Mouse (Mus musculus) heart, embryonic 13.5 days (tissue): ENCODE data around the gene Gm15737. TPM values are rescaled to one million over a fixed set of nuclear protein-coding genes. Genes with fewer than 3 reads are reported as not detected.
A peak's percentile ranks its signal among the peaks of the same experiment; 100 is the strongest.

Source experiments
- ATAC-seq: fragments of 200-750 bp; cut with Nextera tagmentation; 2 replicates; pipeline ENCODE4 v1.8.0; 2017; ENCODE audit warnings: moderate TSS enrichment; ENCODE audit not compliant: insufficient number of reproducible peaks, low FRiP score, low TSS enrichment; ENCODE audit errors: extremely low read depth
- H3K27ac ChIP-seq: fragments of 300-500 bp; sonication (generic); replicated peaks from 2 replicates; pipeline ENCODE4 v1.5.1; 2015; ENCODE audit warnings: moderate library complexity, mild to moderate bottlenecking, inconsistent platforms
- H3K27me3 ChIP-seq: fragments of 300-500 bp; sonication (generic); replicated peaks from 2 replicates; pipeline ENCODE4 v1.6.1; 2015; ENCODE audit warnings: mild to moderate bottlenecking, inconsistent platforms
- H3K36me3 ChIP-seq: fragments of 300-500 bp; sonication (generic); 2 replicates; pipeline ENCODE4 v1.6.1; 2015; ENCODE audit warnings: mild to moderate bottlenecking, inconsistent platforms
- H3K4me1 ChIP-seq: fragments of 300-500 bp; sonication (generic); 2 replicates; pipeline ENCODE4 v1.6.1; 2015; ENCODE audit warnings: inconsistent platforms
- H3K4me2 ChIP-seq: fragments of 300-500 bp; sonication (generic); 2 replicates; pipeline ENCODE4 v1.6.1; 2015; ENCODE audit warnings: inconsistent platforms, mild to moderate bottlenecking, moderate library complexity
- H3K4me3 ChIP-seq: fragments of 300-500 bp; sonication (generic); 2 replicates; pipeline ENCODE4 v1.5.1; 2015; ENCODE audit warnings: moderate library complexity, mild to moderate bottlenecking, inconsistent platforms
- H3K9ac ChIP-seq: fragments of 300-500 bp; sonication (generic); 2 replicates; pipeline ENCODE4 v1.6.1; 2015; ENCODE audit warnings: inconsistent platforms, mild to moderate bottlenecking, moderate library complexity
- H3K9me3 ChIP-seq: fragments of 300-500 bp; sonication (generic); 2 replicates; pipeline ENCODE4 v1.6.1; 2016; ENCODE audit warnings: inconsistent platforms
- WGBS: fragments of 180-500 bp; shearing (Covaris S2); methylation state at CpG from one replicate; pipeline ENCODE4 v1.1.7; 2015; ENCODE audit warnings: mixed read lengths; 5-methylcytosine and 5-hydroxymethylcytosine counted together
- polyA plus RNA-seq: library from polyadenylated mRNA; unstranded; fragments of >200 nt; fragmentation: Nextera tagmentation; extraction: Ambion mirVana; gene quantifications from 2 replicates; pipeline ENCODE4 v1.2.1, GENCODE M21; 2015

Gene Gm15737
- polyA plus RNA-seq, result 0.22 and 0.24 TPM in 2 replicates

DNA sequence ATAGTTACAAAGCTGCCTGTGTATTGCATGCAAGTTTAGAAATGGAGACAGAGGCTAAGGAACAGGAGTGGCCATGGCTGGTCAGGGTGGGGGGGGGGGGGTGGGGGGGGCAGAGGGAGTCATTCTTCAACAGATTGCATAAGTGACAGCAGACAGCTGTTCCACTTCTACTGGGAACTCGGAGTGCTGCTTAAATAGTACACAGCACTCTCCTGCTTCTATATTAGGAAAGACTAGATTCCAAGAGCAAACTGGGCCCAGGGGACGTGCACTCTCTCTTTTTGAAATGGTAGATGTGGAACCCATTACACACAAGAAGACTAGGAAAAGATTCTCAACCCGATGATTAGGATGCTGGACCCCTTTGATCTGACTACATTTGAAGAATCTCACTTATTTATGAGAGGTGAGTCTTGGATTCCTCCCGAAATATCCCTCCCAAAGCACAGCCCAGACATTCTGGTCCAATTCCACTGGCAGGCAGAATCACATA, at the start of gene Gm15737:
Gm15737 (plus strand) TSS at position 269 of the 493 bp plus-strand sequence.
- ATAC-seq, result peak; percentile 66; the same call in 1 of the 2 replicates
- whole genome bisulfite sequencing, result 23% methylated on average over 4 of the region's 4 CpGs
- H3K4me2 ChIP-seq, result peak within 1 kb of the TSS; percentile 58
- H3K4me3 ChIP-seq, result peak within 1 kb of the TSS; percentile 15
- peak within 1 kb of the TSS; percentile 97 for H3K27ac ChIP-seq
- peaks cover 31% of the 10 kb centered on the region for H3K4me1 ChIP-seq
- peaks cover 42% of the 10 kb centered on the region for H3K36me3 ChIP-seq
- peak within 1 kb of the TSS; percentile 75 for H3K9ac ChIP-seq
- H3K27me3 ChIP-seq, result no peaks in the 10 kb centered on the region
- H3K9me3 ChIP-seq, result no peaks in the 10 kb centered on the region

DNA sequence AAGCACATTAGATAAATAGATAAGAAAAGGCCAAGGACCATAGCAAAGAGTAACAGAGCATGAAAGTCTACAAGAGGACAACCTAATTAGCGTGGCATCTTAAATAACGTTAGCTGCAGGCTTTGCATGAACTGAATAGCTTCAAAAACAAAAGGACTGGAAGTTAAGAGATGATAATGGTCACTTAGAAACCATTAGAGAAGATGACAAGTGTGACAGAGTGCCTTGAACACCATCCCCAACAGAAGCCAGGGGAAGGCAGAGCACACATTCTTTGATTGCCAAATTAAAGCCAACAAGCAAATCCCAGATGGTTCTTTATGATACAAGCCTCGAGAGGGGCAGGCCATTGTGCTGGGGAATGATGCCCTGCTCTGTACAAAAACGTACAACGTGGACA, 47.6 kb upstream of the Gm15737 start:
- 71% methylated on average over 5 of the region's 5 CpGs for WGBS
- Histone ChIP-seq H3K27me3 (no peaks in the 10 kb centered on the region), H3K9ac (no peak overlapping the region), H3K27ac (no peak overlapping the region), H3K9me3 (no peaks in the 10 kb centered on the region), H3K4me3 (no peak overlapping the region), H3K4me1 (peaks cover 6% of the 10 kb centered on the region), H3K4me2 (no peak overlapping the region), H3K36me3 (peaks cover 18% of the 10 kb centered on the region)
- ATAC-seq, result no peak

DNA sequence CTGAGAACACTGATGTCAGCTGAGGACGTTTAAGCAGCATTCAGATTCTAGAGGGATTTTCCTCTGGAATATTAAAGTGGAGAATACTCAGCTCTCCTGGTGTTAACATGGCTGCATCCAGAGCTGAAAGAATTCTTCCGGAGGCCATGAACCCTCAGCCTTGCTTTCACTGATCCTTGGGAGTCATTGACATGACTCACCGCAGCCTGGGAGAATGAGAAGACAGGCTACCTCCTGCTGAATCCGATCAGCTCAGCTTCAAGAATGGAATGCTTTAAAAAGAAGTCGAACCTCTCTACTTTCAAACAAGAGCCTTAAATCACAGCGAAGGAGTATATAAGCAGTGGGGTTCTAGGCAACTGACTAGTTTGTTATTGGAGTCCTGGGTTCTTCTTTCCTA, 47.2 kb upstream of the Gm15737 start:
- H3K4me2 ChIP-seq, result no peak overlapping the region
- ATAC-seq, result no peak
- no peak overlapping the region for H3K27ac ChIP-seq
- WGBS, result 66% methylated on average over 6 of the region's 6 CpGs
- peaks cover 6% of the 10 kb centered on the region for H3K4me1 ChIP-seq
- no peaks in the 10 kb centered on the region for H3K27me3 ChIP-seq
- H3K4me3 ChIP-seq, result no peak overlapping the region
- H3K36me3 ChIP-seq, result peaks cover 18% of the 10 kb centered on the region
- H3K9me3 ChIP-seq, result no peaks in the 10 kb centered on the region
- H3K9ac ChIP-seq, result no peak overlapping the region

DNA sequence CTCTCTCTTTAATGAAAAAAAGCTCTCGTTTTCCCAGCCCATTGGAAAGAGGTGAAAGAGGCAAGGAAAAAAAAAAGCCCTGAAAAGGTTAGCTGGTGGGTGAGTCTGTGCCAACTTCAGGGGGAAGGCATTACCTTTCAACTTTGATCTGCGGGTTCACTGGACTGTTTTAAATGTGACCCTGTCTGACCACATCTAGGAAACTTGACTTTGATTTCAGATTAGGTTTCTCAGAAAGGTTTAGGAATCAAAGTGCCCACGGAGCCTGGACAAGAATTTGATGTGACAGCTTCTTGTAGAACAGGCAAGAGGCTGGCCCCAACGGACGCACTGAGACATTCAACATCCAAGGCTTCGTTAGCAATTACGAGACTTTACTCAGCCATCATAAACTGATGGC, 45.2 kb upstream of the Gm15737 start:
- H3K9ac ChIP-seq, result no peak overlapping the region
- H3K4me2 ChIP-seq, result no peak overlapping the region
- H3K27me3 ChIP-seq, result no peaks in the 10 kb centered on the region
- no peak for ATAC-seq
- peaks cover 16% of the 10 kb centered on the region for H3K36me3 ChIP-seq
- H3K27ac ChIP-seq, result no peak overlapping the region
- H3K9me3 ChIP-seq, result no peaks in the 10 kb centered on the region
- no peak overlapping the region for H3K4me3 ChIP-seq
- H3K4me1 ChIP-seq, result peaks cover 22% of the 10 kb centered on the region
- 81% methylated on average over 7 of the region's 7 CpGs for WGBS

- Histone ChIP-seq H3K36me3 (peaks cover 13% of the 10 kb centered on the region), H3K4me3 (no peak overlapping the region), H3K27ac (peak overlapping the region; percentile 61; the same call in 1 of the 2 replicates), H3K27me3 (no peaks in the 10 kb centered on the region), H3K9me3 (no peaks in the 10 kb centered on the region), H3K4me2 (no peak overlapping the region), H3K4me1 (peaks cover 31% of the 10 kb centered on the region), H3K9ac (no peak overlapping the region)
- WGBS, result 60% methylated on average over 5 of the region's 5 CpGs
- ATAC-seq, result no peak
These were observed 42.6 kb upstream of the Gm15737 start for GRCm38 (mm10) chr6:92826561-92826960.

- Histone ChIP-seq H3K36me3 (peaks cover 16% of the 10 kb centered on the region; the same call in 1 of the 2 replicates), H3K4me2 (peak overlapping the region; percentile 35), H3K9ac (no peak overlapping the region), H3K4me3 (peak overlapping the region; percentile 17; the same call in 1 of the 2 replicates), H3K4me1 (peaks cover 37% of the 10 kb centered on the region), H3K27ac (peak overlapping the region; percentile 61), H3K27me3 (no peaks in the 10 kb centered on the region), H3K9me3 (no peaks in the 10 kb centered on the region)
- no peak for ATAC-seq
- WGBS, result 27% methylated on average over 5 of the region's 5 CpGs
These were observed 41.8 kb upstream of the Gm15737 start for GRCm38 (mm10) chr6:92827360-92827759.

DNA sequence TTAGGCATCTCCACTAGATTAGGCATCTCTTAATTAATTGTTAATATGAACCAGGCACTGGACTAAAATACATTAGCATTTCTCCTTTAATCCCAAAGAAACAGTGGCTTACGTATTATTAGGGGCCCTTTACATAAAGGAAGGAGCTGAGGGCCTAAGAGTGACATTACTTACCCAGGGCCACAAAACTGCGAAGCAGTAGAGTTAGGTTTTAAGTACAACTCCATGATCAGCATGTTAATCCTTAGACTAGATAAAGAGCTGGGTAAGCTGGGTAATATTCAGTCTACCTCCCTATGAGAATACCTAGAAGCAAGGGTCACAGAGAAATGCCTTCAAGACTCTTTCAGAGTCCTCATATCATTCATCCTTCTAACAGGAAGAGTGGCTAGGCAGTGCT, 40.0 kb upstream of the Gm15737 start:
- no peak overlapping the region for H3K9ac ChIP-seq
- H3K36me3 ChIP-seq, result peaks cover 16% of the 10 kb centered on the region
- peaks cover 37% of the 10 kb centered on the region for H3K4me1 ChIP-seq
- 89% methylated on average over 2 of the region's 2 CpGs for WGBS
- ATAC-seq, result no peak
- no peaks in the 10 kb centered on the region for H3K9me3 ChIP-seq
- no peak overlapping the region for H3K27ac ChIP-seq
- H3K27me3 ChIP-seq, result no peaks in the 10 kb centered on the region
- peak overlapping the region; percentile 35; the same call in 1 of the 2 replicates for H3K4me2 ChIP-seq
- H3K4me3 ChIP-seq, result no peak overlapping the region

DNA sequence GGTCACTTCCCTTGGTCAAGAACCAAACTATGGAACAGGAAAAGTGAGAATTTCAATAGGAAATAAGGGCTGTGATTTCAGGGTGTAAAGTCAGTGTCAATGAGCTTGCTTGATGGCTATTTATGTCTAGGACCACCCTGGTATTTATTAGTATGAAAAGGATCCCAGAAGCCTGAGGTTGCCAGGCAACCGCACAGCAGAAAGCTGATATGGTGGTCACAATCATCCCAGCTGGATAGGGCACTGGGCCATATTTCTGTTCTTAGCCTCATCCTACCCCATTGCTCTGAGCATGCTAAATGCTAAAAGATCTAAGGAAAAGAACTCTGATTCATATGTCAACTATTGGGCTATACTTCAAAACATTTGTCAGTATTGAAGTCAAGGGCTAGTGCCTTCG, 38.1 kb upstream of the Gm15737 start:
- peaks cover 16% of the 10 kb centered on the region for H3K36me3 ChIP-seq
- H3K27me3 ChIP-seq, result no peaks in the 10 kb centered on the region
- no peak for ATAC-seq
- H3K4me2 ChIP-seq, result no peak overlapping the region
- H3K9ac ChIP-seq, result no peak overlapping the region
- no peak overlapping the region for H3K4me3 ChIP-seq
- 80% methylated on average over 2 of the region's 2 CpGs for WGBS
- peaks cover 44% of the 10 kb centered on the region for H3K4me1 ChIP-seq
- no peaks in the 10 kb centered on the region for H3K9me3 ChIP-seq
- no peak overlapping the region for H3K27ac ChIP-seq

- ATAC-seq, result no peak
- 33% methylated on average over 2 of the region's 2 CpGs for WGBS
- peaks cover 16% of the 10 kb centered on the region for H3K36me3 ChIP-seq
These were observed 27.2 kb upstream of the Gm15737 start for GRCm38 (mm10) chr6:92842000-92842399.

DNA sequence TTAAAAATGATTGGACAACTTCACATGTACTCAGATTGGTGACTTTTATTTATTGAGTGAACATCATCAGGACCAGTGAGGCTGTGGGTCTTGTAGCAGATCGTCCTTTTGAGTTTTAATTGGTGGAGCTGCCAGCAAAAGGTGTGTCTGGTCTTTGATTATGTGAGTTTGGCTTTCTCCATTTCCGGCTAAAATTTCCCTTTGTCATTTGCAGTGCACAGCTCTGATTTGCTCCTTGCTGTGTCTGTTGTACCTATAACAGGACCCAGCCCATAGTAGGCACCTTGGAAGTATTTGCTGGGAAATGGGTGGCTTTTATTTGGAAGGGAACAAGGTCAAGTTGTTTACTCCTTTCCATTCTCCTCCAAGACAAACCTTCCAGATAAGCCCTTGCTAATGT, 25.7 kb upstream of the Gm15737 start:
- no peak overlapping the region for H3K27ac ChIP-seq
- H3K36me3 ChIP-seq, result peaks cover 21% of the 10 kb centered on the region
- H3K4me1 ChIP-seq, result peaks cover 28% of the 10 kb centered on the region
- ATAC-seq, result no peak
- H3K27me3 ChIP-seq, result no peaks in the 10 kb centered on the region
- WGBS, result 74% methylated on average over 2 of the region's 2 CpGs
- no peak overlapping the region for H3K4me2 ChIP-seq
- no peaks in the 10 kb centered on the region for H3K9me3 ChIP-seq
- no peak overlapping the region for H3K4me3 ChIP-seq
- H3K9ac ChIP-seq, result no peak overlapping the region

More at GRCm38 (mm10) chr6:92842000-92842399, 27.2 kb upstream of the Gm15737 start:
- H3K4me1 ChIP-seq, result peaks cover 24% of the 10 kb centered on the region
- no peak overlapping the region for H3K27ac ChIP-seq
- no peaks in the 10 kb centered on the region for H3K27me3 ChIP-seq
- H3K9me3 ChIP-seq, result no peaks in the 10 kb centered on the region
- H3K9ac ChIP-seq, result no peak overlapping the region
- no peak overlapping the region for H3K4me3 ChIP-seq
- no peak overlapping the region for H3K4me2 ChIP-seq

DNA sequence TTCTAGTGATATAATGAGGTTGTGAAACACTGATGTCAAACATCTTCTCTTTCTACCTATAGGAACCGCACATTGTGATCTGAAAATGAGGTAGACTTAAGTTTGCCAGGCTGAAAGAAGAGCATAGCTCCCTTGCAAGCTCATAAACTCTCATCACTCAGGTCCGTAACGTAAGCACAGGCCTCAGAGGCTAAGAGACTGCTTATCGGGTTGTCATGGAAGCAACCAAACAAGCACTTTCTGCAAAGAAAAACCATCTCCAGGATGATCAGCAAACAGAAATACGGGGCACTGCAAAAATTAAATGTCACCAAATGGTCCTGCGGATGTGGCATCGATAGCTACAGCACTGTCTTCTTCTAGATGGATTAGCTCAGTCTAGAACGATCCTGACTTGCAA, 23.3 kb upstream of the Gm15737 start:
- H3K9me3 ChIP-seq, result no peaks in the 10 kb centered on the region
- peak overlapping the region; percentile 73 for H3K27ac ChIP-seq
- 61% methylated on average over 8 of the region's 8 CpGs for WGBS
- H3K9ac ChIP-seq, result no peak overlapping the region
- no peak for ATAC-seq
- no peak overlapping the region for H3K4me3 ChIP-seq
- H3K4me2 ChIP-seq, result no peak overlapping the region
- H3K36me3 ChIP-seq, result peaks cover 27% of the 10 kb centered on the region
- H3K4me1 ChIP-seq, result peaks cover 47% of the 10 kb centered on the region
- no peaks in the 10 kb centered on the region for H3K27me3 ChIP-seq

DNA sequence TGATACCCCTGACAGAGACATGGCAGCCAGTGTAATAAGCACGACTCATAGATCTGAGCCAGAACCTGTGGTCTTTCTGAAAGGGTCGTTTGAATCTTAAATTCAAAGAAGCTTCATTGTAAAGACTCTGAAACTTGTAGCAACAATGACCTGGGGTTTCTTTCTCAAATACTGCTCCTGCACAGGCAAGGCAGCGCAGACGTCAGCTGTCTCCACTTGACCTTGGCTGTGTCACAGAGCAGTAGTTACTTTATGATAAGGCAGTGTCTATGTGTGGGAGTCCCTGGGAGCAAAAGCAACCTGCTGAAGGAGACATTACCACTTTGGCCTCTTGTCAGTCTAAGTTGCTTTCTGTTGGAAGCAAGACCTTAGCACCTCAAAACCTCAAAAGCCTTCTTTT, 22.5 kb upstream of the Gm15737 start:
- ATAC-seq, result no peak
- H3K27ac ChIP-seq, result peak overlapping the region; percentile 73
- H3K27me3 ChIP-seq, result no peaks in the 10 kb centered on the region
- WGBS, result 27% methylated on average over 4 of the region's 4 CpGs
- no peak overlapping the region for H3K4me2 ChIP-seq
- H3K9ac ChIP-seq, result no peak overlapping the region
- H3K4me1 ChIP-seq, result peaks cover 54% of the 10 kb centered on the region
- peaks cover 27% of the 10 kb centered on the region for H3K36me3 ChIP-seq
- no peaks in the 10 kb centered on the region for H3K9me3 ChIP-seq
- H3K4me3 ChIP-seq, result no peak overlapping the region
